Mouse (Mus musculus): ENCODE data around the gene Lim2.

Lim2 gene

DNA sequence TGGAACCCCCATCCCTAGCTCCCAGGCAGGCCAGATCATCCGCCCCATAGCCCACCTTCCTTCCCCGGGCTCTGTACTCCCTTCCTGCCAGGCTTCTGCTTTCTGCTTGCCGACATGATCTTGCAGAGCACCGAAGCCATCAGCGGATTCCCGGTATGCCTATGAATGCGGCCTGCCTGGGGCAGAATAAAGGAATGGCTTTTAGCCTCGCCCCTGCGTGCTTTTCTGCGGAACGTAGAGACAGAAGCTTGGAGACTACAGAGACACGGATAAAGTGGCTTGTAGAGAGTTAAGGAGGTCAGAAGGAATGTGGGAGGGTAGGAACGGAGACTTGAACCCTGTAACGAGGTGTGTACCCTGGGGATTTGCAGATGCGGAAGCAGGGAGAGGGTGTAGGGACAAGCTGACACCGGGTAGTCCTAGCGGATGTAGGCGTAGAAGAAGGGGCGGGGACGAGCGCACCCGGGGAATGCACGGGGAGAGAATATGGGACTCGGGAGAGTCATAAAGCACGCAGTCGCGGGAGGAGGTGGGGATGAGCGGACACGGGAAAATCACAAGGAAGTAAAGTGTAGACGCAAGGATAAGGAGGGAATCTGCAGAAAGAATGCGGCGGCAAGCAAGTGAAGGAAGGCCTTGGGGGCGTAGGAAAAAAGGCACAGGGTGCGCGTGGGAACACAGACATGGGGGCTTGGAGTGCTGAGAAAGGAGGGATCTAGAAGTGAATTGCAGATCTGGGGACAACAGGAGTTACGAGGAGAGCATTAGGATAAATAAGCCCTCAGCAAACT, 15.9 kb downstream of the Lim2 start:
- in situ Hi-C loops (cut with MboI; ENCODE audit: low sequenced_read_pairs) = no loop called here

GRCm38 (mm10) chr7:43443917-43444293, 16.4 kb downstream of the Lim2 start, which contains the start of the genes Etfb and Gm45233:
TSS of gene Etfb (plus strand) at chr7:43444083.
TSS of gene Gm45233 (plus strand) at chr7:43444128.
- in situ Hi-C loops (cut with MboI; ENCODE audit: low sequenced_read_pairs) = no loop called here

- in situ Hi-C loops (cut with MboI; ENCODE audit: low sequenced_read_pairs) = no loop called here
Measured at GRCm38 (mm10) chr7:43447801-43448200, 20.3 kb downstream of the Lim2 start.

DNA sequence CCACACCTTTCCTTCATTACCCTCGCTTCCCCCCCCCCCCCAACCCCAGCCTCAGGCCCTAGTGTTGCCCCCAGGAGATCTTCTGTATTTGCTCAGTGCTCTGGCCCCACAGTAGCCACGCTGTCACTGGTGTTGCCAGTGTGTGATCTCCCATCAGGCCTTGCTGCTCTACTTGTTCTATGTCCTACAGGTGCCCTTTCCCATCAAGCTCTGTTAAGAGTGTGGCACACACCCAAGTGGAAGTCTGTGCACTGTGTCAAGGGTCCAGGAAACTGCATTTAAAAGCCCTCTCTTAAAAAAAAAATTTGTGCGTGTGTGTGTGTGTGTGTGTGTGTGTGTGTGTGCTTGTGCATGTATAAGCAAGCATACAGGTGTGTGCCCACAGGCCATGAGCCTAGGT, 20.8 kb downstream of the Lim2 start:
- in situ Hi-C loops (cut with MboI; ENCODE audit: low sequenced_read_pairs) = no loop called here

DNA sequence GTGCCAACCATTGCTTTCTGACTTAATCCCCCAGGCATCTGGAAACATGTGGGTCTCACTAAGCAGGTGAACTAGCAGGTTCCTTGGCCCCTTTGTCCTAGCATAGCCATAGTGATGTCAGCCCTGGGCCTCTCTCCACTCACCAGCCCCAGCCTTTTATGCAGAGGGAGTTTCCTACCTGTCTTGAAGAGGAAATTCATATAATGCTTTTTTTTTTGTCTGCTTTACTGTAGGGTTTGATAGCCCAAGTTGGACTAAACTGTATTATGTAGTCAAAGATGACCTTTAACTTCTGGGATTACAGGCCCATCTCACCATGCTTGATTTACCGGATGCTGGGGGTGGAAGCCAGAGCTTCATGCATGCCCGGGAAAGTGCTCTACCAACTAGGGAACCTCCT, 22.3 kb downstream of the Lim2 start:
- in situ Hi-C loops (cut with MboI; ENCODE audit: low sequenced_read_pairs) = no loop called here

DNA sequence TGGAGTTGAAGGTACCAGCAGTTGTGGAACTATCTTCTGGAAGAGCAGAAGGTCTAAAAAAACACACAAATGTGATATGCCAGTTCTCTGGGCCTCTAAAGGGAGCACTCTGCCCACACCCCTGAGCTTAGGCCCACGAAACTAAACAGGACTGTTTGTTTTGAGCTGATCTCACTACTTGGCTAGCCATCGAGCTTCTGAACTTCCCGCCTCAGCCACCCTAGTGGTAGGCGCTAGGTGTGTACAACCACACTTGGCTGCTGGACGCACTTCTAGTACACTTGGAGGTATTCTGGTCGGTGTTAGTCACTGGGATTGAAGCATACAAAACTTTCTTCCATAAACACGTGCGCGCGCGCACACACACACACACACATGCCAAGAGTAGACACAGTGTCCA, 24.3 kb downstream of the Lim2 start:
- in situ Hi-C loops (cut with MboI; ENCODE audit: low sequenced_read_pairs) = no loop called here

DNA sequence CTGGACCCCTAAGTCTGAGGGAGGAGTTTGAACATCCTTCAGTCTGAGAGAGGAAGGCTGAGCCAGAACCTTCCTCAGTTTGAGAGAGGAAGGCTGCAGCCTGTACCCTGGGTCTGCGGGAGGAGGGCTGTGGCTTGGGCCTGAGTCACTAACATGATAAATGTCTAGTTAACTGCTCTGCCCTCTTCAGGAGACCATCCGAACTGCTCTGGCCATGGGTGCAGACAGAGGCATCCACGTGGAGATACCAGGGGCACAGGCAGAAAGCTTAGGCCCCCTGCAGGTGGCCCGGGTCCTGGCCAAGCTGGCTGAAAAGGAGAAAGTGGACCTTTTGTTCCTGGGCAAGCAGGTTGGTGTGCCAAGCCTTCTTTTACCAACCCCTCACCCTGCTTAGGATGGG, 25.1 kb downstream of the Lim2 start:
- in situ Hi-C loops (cut with MboI; ENCODE audit: low sequenced_read_pairs) = no loop called here

DNA sequence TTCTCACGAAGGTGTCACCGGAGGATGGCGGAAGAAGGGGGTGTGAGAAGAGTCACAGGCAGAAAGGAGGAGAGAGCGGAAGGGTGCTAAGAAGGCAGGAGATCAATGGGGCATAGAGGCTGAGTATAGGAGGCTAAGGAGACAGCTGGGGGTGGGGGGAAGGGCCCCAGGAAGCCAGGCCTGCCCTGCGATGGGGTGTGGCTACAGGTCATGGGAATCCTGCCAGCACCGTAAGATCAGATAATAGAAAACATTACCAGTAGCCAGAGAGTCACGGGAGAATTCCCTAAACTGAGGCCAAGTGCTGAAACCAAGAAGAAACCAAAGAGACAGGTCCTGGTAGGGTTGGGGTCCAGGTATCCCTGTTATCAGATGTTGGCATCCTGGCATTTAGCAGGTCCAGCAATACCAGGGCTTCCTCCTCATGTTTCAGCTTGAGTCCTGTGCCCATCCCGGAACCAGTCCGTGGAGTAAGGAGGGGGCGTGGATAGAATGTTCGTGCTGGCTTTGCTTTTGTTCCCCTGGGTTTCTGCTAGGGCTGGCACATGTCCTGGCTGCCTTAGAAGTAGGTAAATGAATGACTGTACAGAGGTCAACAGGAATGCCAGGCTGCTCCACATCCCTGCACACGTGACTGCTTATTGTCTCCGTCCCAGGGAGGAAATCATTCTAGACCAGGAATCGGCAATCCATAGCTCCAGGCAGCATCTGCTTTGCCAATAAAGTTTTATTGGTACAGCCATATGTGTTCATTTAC, 26.3 kb downstream of the Lim2 start:
- in situ Hi-C loops (cut with MboI; ENCODE audit: low sequenced_read_pairs) = no loop called here

GRCm38 (mm10) chr7:43454371-43454770, 26.9 kb downstream of the Lim2 start:
- in situ Hi-C loops (cut with MboI; ENCODE audit: low sequenced_read_pairs) = no loop called here

GRCm38 (mm10) chr7:43462851-43463250, 35.4 kb downstream of the Lim2 start, which contains the start of gene Vsig10l:
TSS of gene Vsig10l (plus strand) at chr7:43463151.
- in situ Hi-C loops (cut with MboI; ENCODE audit: low sequenced_read_pairs) = no loop called here

DNA sequence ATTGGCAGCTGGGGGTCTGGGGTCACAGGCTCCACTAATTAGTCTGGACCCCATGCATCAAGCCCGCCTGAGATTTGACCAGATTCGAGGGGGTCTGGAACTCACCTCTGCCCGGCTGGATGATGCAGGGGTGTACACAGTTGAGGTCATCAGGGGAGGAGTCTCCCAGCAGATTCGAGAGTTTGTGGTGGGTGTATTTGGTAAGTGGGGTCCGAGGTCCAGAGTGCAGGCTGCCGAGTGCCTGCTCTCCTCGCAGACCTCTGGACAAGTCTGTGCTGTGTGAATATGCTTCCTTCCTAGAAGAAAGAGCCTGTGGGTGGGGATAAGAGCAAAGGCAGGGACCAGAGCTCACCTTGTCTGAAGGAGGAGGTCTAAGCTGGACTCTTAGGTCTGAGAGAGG, 36.5 kb downstream of the Lim2 start:
- in situ Hi-C loops (cut with MboI; ENCODE audit: low sequenced_read_pairs) = no loop called here

GRCm38 (mm10) chr7:43464864-43465343, 37.4 kb downstream of the Lim2 start:
- in situ Hi-C loops (cut with MboI; ENCODE audit: low sequenced_read_pairs) = no loop called here

DNA sequence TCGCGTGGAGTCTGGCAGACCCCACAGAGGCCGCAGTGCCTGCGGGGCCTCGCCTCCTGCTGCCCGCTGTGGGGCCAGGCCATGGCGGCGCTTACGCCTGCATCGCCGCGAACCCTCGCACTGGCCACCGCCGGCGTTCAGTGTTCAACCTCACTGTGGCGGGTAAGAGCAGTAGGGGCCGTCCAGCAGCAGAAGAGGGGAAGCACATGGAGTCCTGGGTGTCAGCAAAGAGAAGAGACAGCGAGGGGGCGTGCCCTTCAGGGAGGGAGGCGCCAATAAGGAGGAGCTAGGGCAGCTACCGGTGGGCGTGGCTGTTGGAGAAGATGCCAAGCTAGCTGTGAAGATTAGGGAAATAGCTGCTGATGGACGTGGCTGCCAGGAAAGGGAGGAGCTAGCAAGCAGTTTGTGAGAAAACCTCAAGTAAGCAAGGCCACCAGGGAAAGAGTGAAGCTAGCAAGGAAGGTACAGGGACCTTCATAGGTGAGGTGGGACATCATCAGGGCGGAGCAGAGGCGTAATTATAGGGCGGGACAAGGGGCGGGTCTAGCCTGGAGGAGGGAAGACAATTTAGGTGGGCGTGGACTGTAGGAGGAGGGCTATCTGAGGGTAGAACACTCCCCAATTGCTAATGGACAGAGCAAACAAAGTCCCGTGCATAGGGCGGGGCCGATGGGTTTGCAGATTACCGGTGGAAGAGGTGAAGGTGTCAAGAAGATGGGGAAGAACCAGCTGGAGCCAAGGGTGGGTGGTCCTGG, 38.1 kb downstream of the Lim2 start:
- in situ Hi-C loops (cut with MboI; ENCODE audit: low sequenced_read_pairs) = no loop called here

DNA sequence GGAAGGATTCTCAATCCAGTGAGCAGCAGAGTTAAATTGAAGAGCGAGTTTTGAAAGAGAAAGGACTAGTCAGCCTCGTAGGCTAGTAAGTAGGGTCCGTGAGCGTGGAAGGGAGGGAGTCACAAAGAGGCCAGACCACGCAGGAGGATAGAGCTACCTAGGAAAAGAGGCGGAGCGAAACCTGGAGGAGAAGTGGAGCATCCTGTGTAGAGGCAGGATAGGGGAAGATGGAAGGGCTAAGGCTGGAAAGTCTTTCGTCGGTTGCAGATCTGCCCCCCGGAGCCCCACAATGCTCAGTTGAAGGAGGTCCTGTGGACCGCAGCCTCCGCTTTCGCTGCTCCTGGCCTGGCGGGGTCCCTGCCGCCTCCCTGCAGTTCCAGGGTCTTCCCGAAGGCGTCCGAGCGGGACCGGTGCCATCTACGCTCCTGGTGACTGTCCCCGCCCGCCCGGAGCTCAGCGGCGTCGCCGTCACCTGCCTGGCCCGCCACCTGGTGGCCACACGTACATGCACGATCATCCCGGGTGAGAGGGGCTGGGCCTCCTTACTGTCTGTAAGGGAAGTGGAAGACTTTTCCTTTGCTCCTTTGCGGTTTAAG, 38.7 kb downstream of the Lim2 start:
- in situ Hi-C loops (cut with MboI; ENCODE audit: low sequenced_read_pairs) = no loop called here

- in situ Hi-C loops (cut with MboI; ENCODE audit: low sequenced_read_pairs) = no loop called here
Measured at GRCm38 (mm10) chr7:43470373-43470772, 42.9 kb downstream of the Lim2 start.

DNA sequence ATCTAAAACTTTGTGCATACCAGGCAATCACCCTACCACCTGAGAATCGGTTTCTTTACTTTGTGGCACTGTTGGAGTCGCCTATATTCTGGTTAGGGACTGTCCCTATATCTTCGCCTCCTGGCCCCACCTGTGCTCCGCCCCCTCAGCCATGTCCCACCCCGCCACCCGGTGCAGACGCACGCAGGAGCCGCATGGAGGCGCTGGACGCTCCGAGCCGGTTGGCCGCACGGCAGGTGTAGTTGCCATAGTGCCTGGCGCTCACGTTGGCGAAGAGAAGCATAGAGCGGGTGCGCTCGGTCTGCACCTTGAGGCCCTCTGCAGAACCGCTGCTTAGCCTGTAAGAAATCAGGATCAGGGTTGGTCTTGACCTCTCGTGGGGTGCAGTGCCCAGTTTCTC, 48.2 kb downstream of the Lim2 start:
- in situ Hi-C loops (cut with MboI; ENCODE audit: low sequenced_read_pairs) = no loop called here

DNA sequence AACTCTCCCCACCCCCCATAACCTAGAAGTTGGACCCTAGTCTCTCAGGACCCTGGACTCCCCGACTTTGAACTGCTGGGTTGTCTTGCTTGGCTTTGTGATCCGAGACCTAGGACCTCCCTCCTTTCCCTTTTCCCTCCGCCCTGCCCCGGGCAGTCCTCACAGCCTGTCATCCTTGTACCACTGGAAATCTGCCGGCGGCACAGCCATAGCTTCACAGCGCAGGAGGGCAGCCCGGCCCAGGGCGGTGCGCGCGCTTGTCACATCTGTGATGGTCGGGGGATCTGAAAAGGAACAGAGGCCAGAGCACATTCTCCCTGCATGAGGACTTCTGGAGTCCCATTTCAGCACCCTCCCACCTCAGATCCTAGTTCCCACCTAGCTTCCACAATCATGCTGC, 48.9 kb downstream of the Lim2 start:
- in situ Hi-C loops (cut with MboI; ENCODE audit: low sequenced_read_pairs) = no loop called here

GRCm38 (mm10) chr7:43481191-43481590, 53.7 kb downstream of the Lim2 start:
- in situ Hi-C loops (cut with MboI; ENCODE audit: low sequenced_read_pairs) = no loop called here

DNA sequence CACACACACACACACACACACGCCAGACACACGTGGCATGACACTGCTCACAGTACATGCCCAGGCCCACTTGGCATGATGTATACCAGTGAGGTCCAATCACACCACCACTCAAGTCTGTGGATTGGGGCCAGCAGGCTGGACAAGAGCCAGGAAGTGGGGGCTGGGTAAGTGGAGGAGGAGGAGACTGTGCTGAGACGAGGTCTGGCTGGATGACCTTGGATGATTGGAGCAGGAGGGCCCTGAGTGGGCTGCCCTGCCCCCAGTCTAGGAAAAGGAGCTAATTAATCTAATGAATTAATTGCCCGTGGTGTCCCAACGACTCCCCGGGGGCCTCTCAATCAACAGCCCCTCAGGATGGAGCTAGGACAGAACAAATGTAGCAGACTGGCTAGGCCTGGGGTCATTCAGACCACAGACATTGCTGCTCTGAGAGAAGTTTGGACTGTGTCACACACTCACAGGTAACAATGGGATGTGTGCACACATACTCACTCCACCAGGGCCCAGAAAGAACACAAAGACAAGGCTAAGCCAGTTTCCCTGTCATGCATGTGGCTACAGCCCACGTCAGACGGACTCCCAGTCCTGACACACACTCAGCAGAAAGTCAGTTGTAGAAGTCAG, 54.7 kb downstream of the Lim2 start:
- in situ Hi-C loops (cut with MboI; ENCODE audit: low sequenced_read_pairs) = no loop called here

- in situ Hi-C loops (cut with MboI; ENCODE audit: low sequenced_read_pairs) = no loop called here
Measured at GRCm38 (mm10) chr7:43483236-43483635, 55.8 kb downstream of the Lim2 start.
